Mouse (Mus musculus) liver, postnatal 0 days (tissue): ENCODE measurements around the gene A930004D18Rik.

Experiments used
- CTCF ChIP-seq: sonication (generic); IDR thresholded peaks from 2 replicates; pipeline ENCODE4 v1.5.1; 2016; ENCODE audit warnings: antibody characterized with exemption, low read depth
- EP300 ChIP-seq: IDR thresholded peaks from 2 replicates; pipeline ENCODE4 v1.6.1; 2016; ENCODE audit warnings: antibody characterized with exemption, low read depth, mild to moderate bottlenecking

DNA sequence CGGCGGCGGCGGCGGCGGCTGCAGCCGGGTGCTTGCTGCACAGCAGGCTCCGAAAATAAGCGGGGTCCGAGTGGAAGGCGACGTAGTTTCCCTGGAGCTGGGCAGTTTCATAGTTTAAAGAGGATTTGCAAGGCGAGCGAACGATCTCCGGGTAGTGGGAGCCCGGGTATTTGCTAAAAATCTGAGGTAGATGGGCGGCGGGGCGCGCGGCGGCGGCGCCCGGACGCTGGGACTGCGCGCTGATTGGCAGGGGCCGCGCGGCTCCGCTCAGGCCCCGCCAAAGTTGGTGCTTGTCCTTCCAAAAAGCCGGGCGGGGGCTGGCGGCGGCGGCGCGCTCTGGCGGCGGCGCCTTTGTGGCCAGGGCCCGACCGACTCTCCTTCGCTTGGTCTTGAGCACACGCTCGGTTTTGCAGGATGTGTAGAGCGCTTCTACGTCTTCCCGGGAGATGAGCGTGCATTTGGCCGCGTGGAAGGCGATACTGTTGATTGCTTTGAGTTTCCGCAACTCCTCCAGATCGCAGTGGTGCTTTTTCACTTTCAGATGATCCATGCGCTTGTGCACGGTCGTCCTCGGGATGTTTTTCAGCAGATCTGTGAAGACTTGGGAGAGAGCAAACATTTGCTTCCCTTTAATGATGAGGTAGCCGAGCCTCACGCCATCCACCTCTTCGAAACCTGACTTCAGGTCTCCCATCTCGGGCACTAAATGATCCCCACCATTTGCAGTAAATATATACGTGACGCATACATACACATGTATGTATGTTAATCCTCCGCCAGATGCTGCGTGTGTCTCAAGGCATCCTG lies 10.3 kb upstream of the A930004D18Rik start:
- TF ChIP-seq CTCF (no peak), EP300 (no peak)
